Mouse (Mus musculus): ENCODE measurements around the gene Defb3. TPM values are rescaled to one million over a fixed set of nuclear protein-coding genes. Genes with fewer than 3 reads are reported as not detected.
"Not testable (repeated sequence)": the region's sequence is repeated elsewhere in the genome, so short reads cannot be mapped to it uniquely, and the experiment has no call there.

Defb3 gene
- not detected in 2 replicates for polyA plus RNA-seq (2012; rRNA removed)

DNA sequence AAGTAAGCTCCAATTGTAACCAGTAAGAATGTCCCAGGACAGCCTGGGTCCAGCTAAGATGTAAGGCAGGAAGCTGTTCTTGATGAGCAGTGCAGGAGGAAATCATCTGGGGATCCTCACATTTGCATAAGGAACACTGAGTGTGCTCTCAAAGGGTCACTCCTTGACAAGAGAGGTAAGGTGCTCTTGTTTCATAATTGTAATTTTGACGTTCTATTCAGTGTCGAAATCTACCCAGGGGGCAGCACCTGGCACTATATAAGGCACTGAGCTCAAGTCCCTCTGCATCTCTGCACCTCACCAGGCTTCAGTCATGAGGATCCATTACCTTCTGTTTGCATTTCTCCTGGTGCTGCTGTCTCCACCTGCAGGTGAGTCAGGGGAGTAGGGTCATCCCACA is at the start of gene Defb3:
Defb3 (plus strand) TSS at position 301 of the 400 bp plus-strand sequence.
- not testable (repeated sequence) for DNase-seq (ENCODE audit: low read depth)

DNA sequence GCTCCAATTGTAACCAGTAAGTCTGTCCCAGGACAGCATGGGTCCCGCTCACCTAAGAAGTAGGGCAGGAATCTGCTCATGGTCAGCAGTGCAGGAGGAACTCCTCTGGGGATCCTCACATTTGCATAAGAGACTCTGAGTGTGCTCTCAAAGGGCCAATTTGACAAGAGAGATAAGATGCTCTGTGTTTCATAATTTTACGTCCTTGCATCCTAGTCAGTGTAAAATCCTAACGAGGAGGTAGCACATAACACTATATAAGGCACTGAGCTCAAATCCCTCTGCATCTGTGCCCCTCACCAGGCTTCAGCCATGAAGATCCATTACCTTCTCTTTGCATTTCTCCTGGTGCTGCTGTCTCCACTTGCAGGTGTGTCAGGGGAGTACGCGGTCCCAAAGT is 45.9 kb upstream of the Defb3 start, which contains the start of gene Defb5:
Defb5 (plus strand) TSS at position 301 of the 400 bp plus-strand sequence.
- no peak for DNase-seq (ENCODE audit: low read depth)

DNA sequence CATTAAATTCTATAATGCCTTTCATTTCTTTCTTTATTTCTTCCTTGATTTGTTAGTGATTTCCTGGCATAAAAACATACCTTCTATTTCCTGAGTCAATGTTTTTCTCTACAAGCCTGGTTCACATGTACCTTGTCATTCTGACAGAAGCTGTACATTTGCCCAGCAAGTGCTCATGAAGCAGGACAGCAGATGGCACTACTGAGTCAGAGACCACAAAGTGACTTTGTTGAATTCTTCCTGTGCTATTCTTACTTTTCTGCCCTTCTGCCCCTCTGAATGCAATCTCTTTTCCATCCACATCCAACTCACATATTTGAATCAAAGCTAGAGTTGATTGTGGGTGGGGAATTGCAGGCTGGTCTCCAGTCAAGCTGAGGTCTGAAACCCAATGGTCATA is 35.0 kb upstream of the Defb3 start:
- no peak for DNase-seq (ENCODE audit: low read depth)

DNA sequence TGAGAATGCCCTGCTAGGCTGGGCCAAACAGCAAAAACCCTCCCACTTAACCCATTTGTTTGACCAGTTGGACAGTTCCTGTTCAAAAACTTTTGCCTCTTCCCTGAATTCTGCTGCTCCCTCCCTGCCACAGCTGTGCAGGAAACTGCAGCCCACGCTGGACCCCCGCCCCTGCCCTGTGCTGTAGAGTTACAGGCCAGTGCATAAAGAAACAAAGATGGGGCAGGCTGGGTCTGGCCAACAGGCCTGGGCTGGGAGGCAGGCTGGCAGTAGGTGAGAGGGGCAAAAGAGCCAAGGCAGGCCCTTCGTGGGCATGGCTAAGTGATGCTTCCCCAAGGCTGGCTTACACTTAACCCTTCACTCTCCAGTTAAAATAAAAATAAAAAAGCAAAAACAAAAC is 33.5 kb upstream of the Defb3 start:
- DNase-seq (ENCODE audit: low read depth): no peak

DNA sequence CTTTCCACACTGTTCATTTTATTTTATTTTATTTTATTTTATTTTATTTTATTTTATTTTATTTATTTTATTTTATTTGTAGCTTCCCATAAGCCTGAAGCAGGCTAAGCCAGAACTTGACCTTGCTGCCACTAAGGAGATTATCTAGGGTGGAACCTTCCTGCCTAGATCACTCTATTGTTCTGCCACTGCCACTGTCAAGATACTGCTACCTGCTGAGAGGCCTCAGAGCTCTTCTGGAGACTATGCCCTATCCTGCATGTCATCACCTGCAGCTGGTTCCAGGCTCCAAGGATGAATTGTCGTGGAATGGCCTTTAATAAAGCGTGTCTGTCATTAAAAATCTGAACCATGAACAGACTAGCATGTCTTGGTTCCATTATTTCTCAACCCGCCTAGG is 5.2 kb downstream of the Defb3 start:
- not testable (repeated sequence) for DNase-seq (ENCODE audit: low read depth)

DNA sequence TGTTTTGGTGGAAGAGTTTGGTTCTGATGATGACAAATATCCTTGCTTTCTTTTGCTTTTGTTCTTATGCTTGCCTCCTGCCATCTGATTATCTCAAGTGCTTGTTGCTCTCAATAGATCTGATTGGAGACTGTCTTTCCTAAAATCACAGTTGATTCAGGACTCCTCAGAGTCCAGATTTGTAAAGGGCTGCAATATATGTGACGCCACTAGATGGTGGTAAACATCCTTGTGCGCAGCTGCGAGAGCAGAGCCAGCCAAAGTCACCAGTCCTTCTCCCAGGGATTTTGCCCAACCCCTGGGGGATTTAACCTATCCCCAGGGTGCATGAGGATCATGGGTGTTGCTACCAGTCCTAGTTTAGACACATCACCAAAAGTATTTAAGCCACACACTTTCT is 38.7 kb downstream of the Defb3 start:
- no peak for DNase-seq (ENCODE audit: low read depth)

Other genes starting within 250 kb of the Defb3 start
- gene Defb39, start 228.6 kb upstream of the Defb3 start, polyA plus RNA-seq (2012; rRNA removed): 44.7 and 50.2 TPM in 2 replicates
- 293 and 415 TPM in 2 replicates for gene Defb12, start 178.5 kb upstream of the Defb3 start, polyA plus RNA-seq (2012; rRNA removed)
- gene Defb34, start 169.6 kb upstream of the Defb3 start, polyA plus RNA-seq (2012; rRNA removed): not detected in 2 replicates
- gene Gm45826, start 152.6 kb upstream of the Defb3 start, polyA plus RNA-seq (2012; rRNA removed): 37.4 and 41.9 TPM in 2 replicates
- not detected in 2 replicates for gene Defb14, start 99.0 kb upstream of the Defb3 start, polyA plus RNA-seq (2012; rRNA removed)
- gene Defb4, start 94.7 kb upstream of the Defb3 start, polyA plus RNA-seq (2012; rRNA removed): not detected in 2 replicates
- gene Defb6, start 67.9 kb upstream of the Defb3 start, polyA plus RNA-seq (2012; rRNA removed): 2.1 and 4.8 TPM in 2 replicates
- not detected in 2 replicates for gene Defb46, start 53.4 kb upstream of the Defb3 start, polyA plus RNA-seq (2012; rRNA removed)
- not detected in 2 replicates for gene Defb5, start 45.8 kb upstream of the Defb3 start, polyA plus RNA-seq (2012; rRNA removed)
- not detected in 2 replicates for gene Defb8, start 154.2 kb downstream of the Defb3 start, polyA plus RNA-seq (2012; rRNA removed)
- not detected in 2 replicates for gene Defb7, start 201.7 kb downstream of the Defb3 start, polyA plus RNA-seq (2012; rRNA removed)

Measured in gonadal fat pad, adult 2 months (tissue).